Mouse (Mus musculus) CH12.LX (cell line): ENCODE results near the gene Arsb. TPM values are rescaled to one million over a fixed set of nuclear protein-coding genes. Genes with fewer than 3 reads are reported as not detected.

Experiments
- DNase-seq: peaks from one replicate; pipeline ENCODE4 v3.0.0-alpha.2; 2013; ENCODE audit errors: extremely low read depth
- H3K27ac ChIP-seq: 2 replicates; pipeline ENCODE4 v1.5.1; 2012; ENCODE audit warnings: low read depth, mild to moderate bottlenecking, control low read depth, moderate library complexity; ENCODE audit not compliant: insufficient read depth
- H3K27me3 ChIP-seq: replicated peaks from 2 replicates; pipeline ENCODE3; 2012; ENCODE audit warnings: inconsistent platforms
- H3K36me3 ChIP-seq, 2 experiments: replicated peaks in 1 of 2; 2 replicates each; pipeline versions ENCODE3 to v1.6.1; 2012; ENCODE audit warnings: inconsistent platforms in 1 of 2, low read length in 1 of 2, mild to moderate bottlenecking in 1 of 2, mixed read lengths in 1 of 2, moderate library complexity in 1 of 2; ENCODE audit not compliant: control insufficient read depth in 1 of 2, insufficient read depth in 1 of 2
- H3K4me1 ChIP-seq, 2 experiments: 2 replicates each; pipeline ENCODE4 v1.6.1; 2012; ENCODE audit warnings: inconsistent platforms in 1 of 2, moderate library complexity in 1 of 2; ENCODE audit not compliant: insufficient read depth in 2 of 2, control insufficient read depth in 1 of 2
- H3K4me2 ChIP-seq: 2 replicates; pipeline ENCODE4 v1.6.1; 2012; ENCODE audit warnings: low read depth, mild to moderate bottlenecking, control low read depth; ENCODE audit not compliant: poor library complexity, insufficient read depth, severe bottlenecking
- H3K4me3 ChIP-seq, 3 experiments: fragments of 150-350 bp in 1 of 3; sonication (generic) in 1 of 3; replicated peaks in 1 of 3; 2 replicates each; pipeline versions ENCODE3 to v1.5.1; 2011 to 2012; ENCODE audit warnings: low read depth in 2 of 3, low read length in 2 of 3, mild to moderate bottlenecking in 2 of 3, moderate library complexity in 2 of 3, control low read depth in 1 of 3, improper control_type of control experiment in 1 of 3, inconsistent platforms in 1 of 3, mixed read lengths in 1 of 3; ENCODE audit not compliant: poor library complexity in 1 of 3
- H3K79me2 ChIP-seq: replicated peaks from 2 replicates; pipeline ENCODE4 v1.6.1; 2012; ENCODE audit warnings: mild to moderate bottlenecking, moderate library complexity; ENCODE audit not compliant: control insufficient read depth, poor library complexity, insufficient read depth, severe bottlenecking; ENCODE audit errors: extremely low read depth
- H3K9ac ChIP-seq: 2 replicates; pipeline ENCODE4 v1.6.1; 2012; ENCODE audit warnings: low read depth, mild to moderate bottlenecking, control low read depth, moderate library complexity; ENCODE audit not compliant: insufficient read depth
- H3K9me3 ChIP-seq: replicated peaks from 2 replicates; pipeline ENCODE3; 2012; ENCODE audit warnings: low read length, inconsistent platforms, mixed read lengths
- ETS1 ChIP-seq: conservative IDR thresholded peaks from 2 replicates; pipeline ENCODE4 v1.6.1; 2012; ENCODE audit warnings: low read depth, mild to moderate bottlenecking, inconsistent platforms, low read length, improper control_type of control experiment, moderate library complexity
- GABPA ChIP-seq: IDR thresholded peaks from 2 replicates; pipeline ENCODE4 v1.6.1; 2012; ENCODE audit warnings: low read depth, low read length, improper control_type of control experiment, inconsistent platforms; ENCODE audit not compliant: insufficient replicate concordance
- HCFC1 ChIP-seq: IDR thresholded peaks from 2 replicates; pipeline ENCODE4 v1.6.1; 2012; ENCODE audit warnings: low read depth, mild to moderate bottlenecking, inconsistent platforms, low read length, improper control_type of control experiment
- JUN ChIP-seq: IDR thresholded peaks from 2 replicates; pipeline ENCODE4 v1.6.1; 2011; ENCODE audit warnings: low read depth, mild to moderate bottlenecking, low read length, improper control_type of control experiment, moderate library complexity; ENCODE audit not compliant: insufficient read depth
- JUND ChIP-seq: conservative IDR thresholded peaks from 2 replicates; pipeline ENCODE4 v1.6.1; 2011; ENCODE audit warnings: low read depth, low read length, improper control_type of control experiment
- MAZ ChIP-seq: IDR thresholded peaks from 2 replicates; pipeline ENCODE4 v1.6.1; 2012; ENCODE audit warnings: low read depth, mild to moderate bottlenecking, inconsistent platforms, low read length, improper control_type of control experiment, moderate library complexity
- MEF2A ChIP-seq: IDR thresholded peaks from 2 replicates; pipeline ENCODE4 v1.6.1; 2014; ENCODE audit warnings: low read depth, mild to moderate bottlenecking, inconsistent platforms, low read length, improper control_type of control experiment, borderline replicate concordance
- MYC ChIP-seq: IDR thresholded peaks from 2 replicates; pipeline ENCODE4 v1.6.1; 2011; ENCODE audit warnings: low read depth, mild to moderate bottlenecking, improper control_type of control experiment, low read length
- RAD21 ChIP-seq: IDR thresholded peaks from 2 replicates; pipeline ENCODE4 v1.6.1; 2011; ENCODE audit warnings: low read depth, mild to moderate bottlenecking, low read length, improper control_type of control experiment, moderate library complexity
- RCOR1 ChIP-seq: conservative IDR thresholded peaks from 2 replicates; pipeline ENCODE4 v1.6.1; 2012; ENCODE audit warnings: low read depth, mild to moderate bottlenecking, inconsistent platforms, low read length, improper control_type of control experiment
- SMC3 ChIP-seq: IDR thresholded peaks from 2 replicates; pipeline ENCODE4 v1.6.1; 2011; ENCODE audit warnings: low read depth, low read length, improper control_type of control experiment
- UBTF ChIP-seq: IDR thresholded peaks from 2 replicates; pipeline ENCODE4 v1.6.1; 2012; ENCODE audit warnings: low read depth, mild to moderate bottlenecking, inconsistent platforms, low read length, improper control_type of control experiment, moderate library complexity
- dilution Hi-C: fragments of 300-500 bp; cut with MboI; formaldehyde crosslinking; loops from 2 replicates; pipeline ENCODE4 v1.14.3; 2020; ENCODE audit warnings: low sequenced_read_pairs; ENCODE audit not compliant: extremely low pct_unique_long_range_greater_than_20kb, extremely low pct_ligation_motif_present
- in situ Hi-C: fragments of 300-500 bp; cut with MboI; formaldehyde crosslinking; loops from 3 replicates; pipeline ENCODE4 v1.14.3; 2019; ENCODE audit warnings: low sequenced_read_pairs, low pct_ligation_motif_present, low pct_unique_long_range_greater_than_20kb, mixed read lengths
- polyA plus RNA-seq: library from polyadenylated mRNA; unstranded; fragments of >175 nt; gene quantifications from 2 replicates; pipeline ENCODE4 v1.2.1, GENCODE M21; 2012; ENCODE audit warnings: low read depth; ENCODE audit not compliant: insufficient read length
- total RNA-seq, 2 experiments: library from RNA; depleted of rRNA; stranded (reverse); fragments of 300-350 nt in 1 of 2; fragments of >200 nt in 1 of 2; gene quantifications; 2 replicates each; pipeline ENCODE4 v1.2.3; 2012 to 2014

Arsb gene
- total and polyA plus RNA-seq, 3 experiments = 1.0 to 9.8 (median 2.0) TPM

- Histone ChIP-seq H3K4me1 (no peaks in the 10 kb centered on the region), H3K27me3 (no peaks in the 10 kb centered on the region), H3K4me2 (no peak overlapping the region), H3K79me2 (no peaks in the 10 kb centered on the region), H3K4me3 (no peak overlapping the region), H3K27ac (no peak overlapping the region), H3K36me3 (no peaks in the 10 kb centered on the region), H3K9ac (no peak overlapping the region), H3K9me3 (no peaks in the 10 kb centered on the region)
- no peak for DNase-seq
- in situ Hi-C loops (no loop called here), dilution Hi-C loops (no loop called here)
- TF ChIP-seq JUND (no peak), RAD21 (no peak), JUN (no peak), SMC3 (no peak), GABPA (no peak), HCFC1 (no peak), UBTF (no peak), RCOR1 (no peak), ETS1 (no peak)
- TF ChIP-seq, all 38 proteins: peak for 0
These were observed 36.2 kb upstream of the Arsb start for GRCm38 (mm10) chr13:93735131-93735636.

- TF ChIP-seq MEF2A (no peak), MAZ (no peak), MYC (no peak), RCOR1 (no peak), SMC3 (no peak)
- H3K36me3 ChIP-seq = no peaks in the 10 kb centered on the region
- H3K9ac ChIP-seq = no peak overlapping the region
- no peaks in the 10 kb centered on the region for H3K4me1 ChIP-seq
- no peaks in the 10 kb centered on the region for H3K27me3 ChIP-seq
- dilution Hi-C loops (no loop called here), in situ Hi-C loops (no loop called here)
- H3K4me3 ChIP-seq = no peak overlapping the region
- H3K27ac ChIP-seq = no peak overlapping the region
- no peak overlapping the region for H3K4me2 ChIP-seq
- no peaks in the 10 kb centered on the region for H3K9me3 ChIP-seq
- H3K79me2 ChIP-seq = no peaks in the 10 kb centered on the region
- DNase-seq = no peak
These were observed 27.3 kb upstream of the Arsb start for GRCm38 (mm10) chr13:93744118-93744517.
